Mouse (Mus musculus) heart, postnatal 0 days (tissue): ENCODE measurements around the gene Dop1b.

Experiments used
- CTCF ChIP-seq: IDR thresholded peaks from 2 replicates; pipeline ENCODE4 v1.5.1; 2016; ENCODE audit warnings: antibody characterized with exemption, control low read depth, low read depth
- EP300 ChIP-seq: IDR thresholded peaks from 2 replicates; pipeline ENCODE4 v1.6.1; 2016; ENCODE audit warnings: antibody characterized with exemption, low read depth

GRCm38 (mm10) chr16:93825463-93825862 lies 113.8 kb downstream of the Dop1b start:
- TF ChIP-seq CTCF, result no peak
- no peak for TF ChIP-seq EP300
